Mouse (Mus musculus) intestine, embryonic 14.5 days (tissue): ENCODE results near the gene Aoc3. TPM values are rescaled to one million over a fixed set of nuclear protein-coding genes. Genes with fewer than 3 reads are reported as not detected.
"Not testable (repeated sequence)": the region's sequence is repeated elsewhere in the genome, so short reads cannot be mapped to it uniquely, and the experiment has no call there.

Experiments used
- ATAC-seq: fragments of 200-750 bp; cut with Nextera tagmentation; replicated peaks from 2 replicates; pipeline ENCODE4 v1.8.0; 2017; ENCODE audit warnings: low read depth, moderate number of reproducible peaks, moderate TSS enrichment, moderate library complexity; ENCODE audit not compliant: low FRiP score, low TSS enrichment
- DNase-seq: peaks from one replicate; pipeline ENCODE4 v3.0.0-alpha.2; 2018; ENCODE audit warnings: low spot score
- H3K27ac ChIP-seq: fragments of 300-500 bp; sonication (generic); 2 replicates; pipeline ENCODE4 v1.5.1; 2014; ENCODE audit warnings: low read depth, mild to moderate bottlenecking, control low read depth
- H3K27me3 ChIP-seq: fragments of 300-500 bp; sonication (generic); replicated peaks from 2 replicates; pipeline ENCODE4 v1.6.1; 2014; ENCODE audit warnings: low read length, control low read depth; ENCODE audit not compliant: control insufficient read depth, insufficient read depth
- H3K36me3 ChIP-seq: fragments of 300-500 bp; sonication (generic); 2 replicates; pipeline ENCODE4 v1.6.1; 2014; ENCODE audit warnings: low read length, control low read depth; ENCODE audit not compliant: control insufficient read depth, insufficient read depth
- H3K4me1 ChIP-seq: fragments of 300-500 bp; sonication (generic); replicated peaks from 2 replicates; pipeline ENCODE4 v1.6.1; 2014; ENCODE audit warnings: low read length, control low read depth, mixed read lengths; ENCODE audit not compliant: control insufficient read depth, insufficient read depth
- H3K4me2 ChIP-seq: fragments of 300-500 bp; sonication (generic); 2 replicates; pipeline ENCODE4 v1.6.1; 2014; ENCODE audit warnings: low read length
- H3K4me3 ChIP-seq: fragments of 300-500 bp; sonication (generic); 2 replicates; pipeline ENCODE4 v1.5.1; 2014; ENCODE audit warnings: low read depth, low read length, control low read depth, mixed read lengths
- H3K9ac ChIP-seq: fragments of 300-500 bp; sonication (generic); 2 replicates; pipeline ENCODE4 v1.6.1; 2014; ENCODE audit warnings: mild to moderate bottlenecking, low read length
- H3K9me3 ChIP-seq: fragments of 300-500 bp; sonication (generic); 2 replicates; pipeline ENCODE4 v1.6.1; 2016; ENCODE audit warnings: low read length, control low read depth; ENCODE audit not compliant: control insufficient read depth
- WGBS: fragments of 180-500 bp; shearing (Covaris S2); extraction: QIAGEN DNeasy Blood & Tissue Kit; methylation state at CpG from one replicate; pipeline ENCODE4 v1.1.7; 2014; 5-methylcytosine and 5-hydroxymethylcytosine counted together
- microRNA-seq: library from miRNA; unstranded; fragments of <30 nt; microRNA quantifications from one replicate; pipeline ENCODE4, GENCODE M21; 2016
- polyA plus RNA-seq: library from polyadenylated mRNA; unstranded; fragments of >200 nt; fragmentation: Nextera tagmentation; extraction: Ambion mirVana; gene quantifications from 2 replicates; pipeline ENCODE4 v1.2.1, GENCODE M21; 2014

Aoc3 gene
- polyA plus RNA-seq, 1 experiment from 2014 or later, result 1.9 TPM

- no peak within 1 kb of the TSS for H3K9ac ChIP-seq
- H3K9me3 ChIP-seq, result no peaks in the 10 kb centered on the region
- WGBS, result 83% methylated on average over 8 of the region's 8 CpGs
- no peaks in the 10 kb centered on the region for H3K4me1 ChIP-seq
- no peak within 1 kb of the TSS for H3K27ac ChIP-seq
- ATAC-seq, result no peak
- no peak for DNase-seq
- H3K27me3 ChIP-seq, result no peaks in the 10 kb centered on the region
- H3K36me3 ChIP-seq, result no peaks in the 10 kb centered on the region
- no peak within 1 kb of the TSS for H3K4me3 ChIP-seq
- no peak within 1 kb of the TSS for H3K4me2 ChIP-seq
Measured at GRCm38 (mm10) chr11:101367326-101367935, 37.0 kb downstream of the Aoc3 start, which contains the start of gene G6pc. G6pc (plus strand) TSS chr11:101367561.

GRCm38 (mm10) chr11:101370141-101370540, 39.7 kb downstream of the Aoc3 start:
- no peak for ATAC-seq
- Histone ChIP-seq H3K4me1 (no peaks in the 10 kb centered on the region), H3K36me3 (no peaks in the 10 kb centered on the region), H3K4me3 (no peak overlapping the region), H3K27me3 (no peaks in the 10 kb centered on the region), H3K9me3 (no peaks in the 10 kb centered on the region), H3K27ac (no peak overlapping the region), H3K9ac (no peak overlapping the region), H3K4me2 (no peak overlapping the region)
- 66% methylated on average over 5 of the region's 5 CpGs for WGBS
- DNase-seq, result no peak

- H3K36me3 ChIP-seq, result no peaks in the 10 kb centered on the region
- H3K27ac ChIP-seq, result no peak overlapping the region
- H3K4me1 ChIP-seq, result 0 out of 2 replicates have a peak, but pooled peaks cover under 1% of the 10 kb centered on the region
- DNase-seq, result no peak
- no peak overlapping the region for H3K4me3 ChIP-seq
- H3K27me3 ChIP-seq, result no peaks in the 10 kb centered on the region
- no peaks in the 10 kb centered on the region for H3K9me3 ChIP-seq
- no peak for ATAC-seq
- H3K9ac ChIP-seq, result no peak overlapping the region
- 69% methylated on average over 7 of the region's 7 CpGs for WGBS
- H3K4me2 ChIP-seq, result no peak overlapping the region
Measured at GRCm38 (mm10) chr11:101374421-101374938, 44.1 kb downstream of the Aoc3 start.

- DNase-seq, ATAC-seq, H3K4me2 ChIP-seq, H3K36me3 ChIP-seq, H3K4me3 ChIP-seq, H3K9me3 ChIP-seq, H3K9ac ChIP-seq, H3K27me3 ChIP-seq, H3K27ac ChIP-seq, H3K4me1 ChIP-seq: not testable (repeated sequence)
- 93% methylated on average over 8 of the region's 8 CpGs for WGBS
Measured at GRCm38 (mm10) chr11:101378196-101378595, 47.8 kb downstream of the Aoc3 start.

GRCm38 (mm10) chr11:101378926-101379325, 48.5 kb downstream of the Aoc3 start:
- no peak overlapping the region for H3K9ac ChIP-seq
- no peaks in the 10 kb centered on the region for H3K36me3 ChIP-seq
- WGBS, result 64% methylated on average over 6 of the region's 6 CpGs
- no peak for DNase-seq
- no peak for ATAC-seq
- H3K4me1 ChIP-seq, result 0 out of 2 replicates have a peak, but pooled peaks cover 2% of the 10 kb centered on the region
- H3K4me3 ChIP-seq, result no peak overlapping the region
- no peak overlapping the region for H3K27ac ChIP-seq
- no peak overlapping the region for H3K4me2 ChIP-seq
- H3K9me3 ChIP-seq, result no peaks in the 10 kb centered on the region
- no peaks in the 10 kb centered on the region for H3K27me3 ChIP-seq

GRCm38 (mm10) chr11:101381817-101382216, 51.4 kb downstream of the Aoc3 start:
- ATAC-seq, result no peak
- WGBS, result 24% methylated on average over 4 of the region's 4 CpGs
- no peak for DNase-seq

More at GRCm38 (mm10) chr11:101381817-101382216, 51.4 kb downstream of the Aoc3 start:
- Histone ChIP-seq H3K36me3 (no peaks in the 10 kb centered on the region), H3K4me2 (no peak overlapping the region), H3K9ac (no peak overlapping the region), H3K4me1 (0 out of 2 replicates have a peak, but pooled peaks cover 2% of the 10 kb centered on the region), H3K4me3 (no peak overlapping the region), H3K9me3 (no peaks in the 10 kb centered on the region), H3K27ac (no peak overlapping the region), H3K27me3 (no peaks in the 10 kb centered on the region)

Small RNAs within 50 kb of the gene (microRNA-seq; reads per million reads assigned to microRNA genes)
- not detected for gene Gm25593

Other genes starting within 250 kb of the Aoc3 start
- 39.7 and 45.5 TPM in 2 replicates for gene Coasy, start 248.0 kb upstream of the Aoc3 start, polyA plus RNA-seq
- 43.6 and 48.0 TPM in 2 replicates for gene Mlx, start 243.3 kb upstream of the Aoc3 start, polyA plus RNA-seq
- gene Psmc3ip, start 235.2 kb upstream of the Aoc3 start, polyA plus RNA-seq, result 29.1 and 38.1 TPM in 2 replicates
- gene Retreg3, start 210.7 kb upstream of the Aoc3 start, polyA plus RNA-seq, result 7.2 and 8.0 TPM in 2 replicates
- gene Tubg1, start 210.7 kb upstream of the Aoc3 start, polyA plus RNA-seq, result 71.2 and 73.8 TPM in 2 replicates
- 5.8 and 7.4 TPM in 2 replicates for gene Tubg2, start 174.7 kb upstream of the Aoc3 start, polyA plus RNA-seq
- gene Cntnap1, start 160.1 kb upstream of the Aoc3 start, polyA plus RNA-seq, result 1.2 and 1.4 TPM in 2 replicates
- 12.8 and 13.8 TPM in 2 replicates for gene Plekhh3, start 159.3 kb upstream of the Aoc3 start, polyA plus RNA-seq
- 0.23 TPM in 1 of 2 replicates, not detected in the other for gene Ccr10, start 155.2 kb upstream of the Aoc3 start, polyA plus RNA-seq
- gene Ezh1, start 104.1 kb upstream of the Aoc3 start, polyA plus RNA-seq, result 20.2 and 21.8 TPM in 2 replicates
- gene Ramp2, start 84.6 kb upstream of the Aoc3 start, polyA plus RNA-seq, result 113 and 122 TPM in 2 replicates
- gene Vps25, start 76.9 kb upstream of the Aoc3 start, polyA plus RNA-seq, result 143 and 150 TPM in 2 replicates
- gene Wnk4, start 70.0 kb upstream of the Aoc3 start, polyA plus RNA-seq, result 12.6 and 14.4 TPM in 2 replicates
- gene Cntd1, start 51.6 kb upstream of the Aoc3 start, polyA plus RNA-seq, result 1.1 TPM in 2 replicates
- gene Coa3, start 51.5 kb upstream of the Aoc3 start, polyA plus RNA-seq, result 260 and 265 TPM in 2 replicates
- gene Becn1, start 28.3 kb upstream of the Aoc3 start, polyA plus RNA-seq, result 141 and 155 TPM in 2 replicates
- gene Psme3, start 14.4 kb upstream of the Aoc3 start, polyA plus RNA-seq, result 112 and 118 TPM in 2 replicates
- 1.4 and 1.8 TPM in 2 replicates for gene Aoc2, start 5.5 kb upstream of the Aoc3 start, polyA plus RNA-seq
- gene G6pc, start 37.0 kb downstream of the Aoc3 start, polyA plus RNA-seq, result not detected in 2 replicates
- 78.9 and 80.2 TPM in 2 replicates for gene Aarsd1, start 87.0 kb downstream of the Aoc3 start, polyA plus RNA-seq
- gene Gm27029, start 94.2 kb downstream of the Aoc3 start, polyA plus RNA-seq, result 8.6 and 9.6 TPM in 2 replicates
- 13.5 and 14.5 TPM in 2 replicates for gene Rundc1, start 94.5 kb downstream of the Aoc3 start, polyA plus RNA-seq
- gene Ptges3l, start 94.7 kb downstream of the Aoc3 start, polyA plus RNA-seq, result 16.3 and 17.9 TPM in 2 replicates
- 412 and 439 TPM in 2 replicates for gene Rpl27, start 111.7 kb downstream of the Aoc3 start, polyA plus RNA-seq
- 16.9 and 18.3 TPM in 2 replicates for gene Ifi35, start 117.8 kb downstream of the Aoc3 start, polyA plus RNA-seq
- gene Rnd2, start 134.4 kb downstream of the Aoc3 start, polyA plus RNA-seq, result 15.9 and 16.7 TPM in 2 replicates
- gene Vat1, start 135.6 kb downstream of the Aoc3 start, polyA plus RNA-seq, result 50.7 and 60.0 TPM in 2 replicates
- gene Brca1, start 221.3 kb downstream of the Aoc3 start, polyA plus RNA-seq, result 13.3 and 17.1 TPM in 2 replicates
- 50.9 and 60.9 TPM in 2 replicates for gene Nbr1, start 221.5 kb downstream of the Aoc3 start, polyA plus RNA-seq